Mouse (Mus musculus) megakaryocyte, embryonic 14.5 days (primary cell): Measurements from ENCODE around the gene Ecsit. TPM values are rescaled to one million over a fixed set of nuclear protein-coding genes. Genes with fewer than 3 reads are reported as not detected.

Source experiments
- H3K27me3 ChIP-seq: replicated peaks from 2 replicates; pipeline ENCODE3; 2012; ENCODE audit warnings: inconsistent platforms
- H3K36me3 ChIP-seq: replicated peaks from 2 replicates; pipeline ENCODE3; 2012; ENCODE audit warnings: low read length, inconsistent platforms, mixed read lengths
- H3K4me1 ChIP-seq: 2 replicates; pipeline ENCODE4 v1.6.1; 2012; ENCODE audit warnings: inconsistent platforms
- H3K4me3 ChIP-seq: replicated peaks from 2 replicates; pipeline ENCODE3; 2012; ENCODE audit warnings: moderate library complexity, mild to moderate bottlenecking, inconsistent platforms
- H3K9me3 ChIP-seq: 2 replicates; pipeline ENCODE4 v1.6.1; 2012; ENCODE audit warnings: inconsistent platforms
- FLI1 ChIP-seq: IDR thresholded peaks from 2 replicates; pipeline ENCODE4 v1.6.1; 2012; ENCODE audit warnings: low read length, inconsistent platforms, mixed read lengths
- GATA1 ChIP-seq: IDR thresholded peaks from 3 replicates; pipeline ENCODE4 v1.6.1; 2012; ENCODE audit warnings: mixed read lengths, low read length, inconsistent platforms, borderline replicate concordance
- polyA plus RNA-seq: library from polyadenylated mRNA; stranded (reverse); fragments of >175 nt; gene quantifications from 2 replicates; pipeline ENCODE4 v1.2.3, GENCODE M21; 2012; ENCODE audit warnings: low replicate concordance; ENCODE audit not compliant: insufficient read depth

Ecsit gene
- polyA plus RNA-seq, 1 experiment = 16.8 TPM

DNA sequence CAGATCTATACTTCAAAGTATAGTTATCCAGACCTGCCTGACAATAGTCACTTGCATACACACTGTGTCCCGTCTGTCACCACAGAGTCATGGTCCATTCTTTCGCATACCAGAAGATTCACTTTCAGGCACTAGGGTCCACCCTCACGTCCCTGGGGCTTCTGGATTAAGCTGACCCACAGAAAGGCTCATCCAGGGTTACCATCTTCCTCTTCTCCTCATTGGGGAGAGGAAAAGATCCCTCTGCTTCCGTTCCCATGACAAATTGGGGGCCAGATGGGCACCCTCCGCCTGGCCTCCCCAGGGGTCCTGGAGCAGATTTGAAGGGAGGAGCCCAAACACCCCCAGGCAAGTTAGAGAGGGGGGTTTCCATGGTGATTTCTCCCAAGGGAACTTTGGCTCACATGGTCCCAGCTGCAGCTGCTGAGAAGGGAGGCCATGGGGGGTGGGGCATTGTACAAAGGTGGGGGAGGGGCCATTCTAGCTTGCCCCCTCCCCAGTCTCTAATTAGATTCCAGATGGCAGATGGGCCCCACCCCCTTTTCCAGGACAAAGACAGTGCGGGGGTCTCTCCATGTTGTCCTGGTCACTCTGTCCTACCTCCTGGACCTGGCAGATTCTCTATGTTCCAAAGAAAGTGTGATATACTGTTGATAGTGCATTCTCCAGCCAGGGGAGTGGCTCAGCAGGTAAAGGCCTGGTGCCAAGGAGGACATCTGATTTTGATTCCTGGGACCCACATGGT is 49.8 kb downstream of the Ecsit start:
- Histone ChIP-seq H3K4me3 (no peak overlapping the region), H3K36me3 (no peaks in the 10 kb centered on the region), H3K9me3 (peaks cover 23% of the 10 kb centered on the region), H3K27me3 (peaks cover 49% of the 10 kb centered on the region), H3K4me1 (peaks cover 12% of the 10 kb centered on the region)
- TF ChIP-seq GATA1 (no peak), FLI1 (no peak)

DNA sequence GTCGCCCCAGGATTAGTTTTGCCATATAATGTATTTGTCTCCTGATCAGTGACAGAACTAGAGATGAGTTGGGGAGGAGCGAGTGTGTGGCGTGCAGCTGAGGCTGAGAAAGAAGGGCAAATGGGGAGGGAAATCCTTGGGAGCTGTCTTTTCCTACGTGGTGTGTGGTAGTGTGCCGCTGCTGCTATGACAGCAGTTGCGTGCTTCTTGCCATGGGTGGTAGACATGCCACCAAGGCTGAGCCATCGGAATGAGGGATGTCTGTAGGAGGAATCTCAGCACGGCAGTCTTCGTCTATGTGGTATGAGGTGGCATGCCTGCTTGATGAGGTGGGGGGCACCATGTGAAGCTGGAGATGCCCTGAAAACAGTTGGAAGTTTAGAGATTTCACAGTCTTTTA is 54.9 kb downstream of the Ecsit start:
- Histone ChIP-seq H3K4me3 (no peak overlapping the region), H3K27me3 (peaks cover 58% of the 10 kb centered on the region), H3K36me3 (no peaks in the 10 kb centered on the region), H3K4me1 (peaks cover 12% of the 10 kb centered on the region), H3K9me3 (peaks cover 32% of the 10 kb centered on the region)
- TF ChIP-seq FLI1 (no peak), GATA1 (no peak)

DNA sequence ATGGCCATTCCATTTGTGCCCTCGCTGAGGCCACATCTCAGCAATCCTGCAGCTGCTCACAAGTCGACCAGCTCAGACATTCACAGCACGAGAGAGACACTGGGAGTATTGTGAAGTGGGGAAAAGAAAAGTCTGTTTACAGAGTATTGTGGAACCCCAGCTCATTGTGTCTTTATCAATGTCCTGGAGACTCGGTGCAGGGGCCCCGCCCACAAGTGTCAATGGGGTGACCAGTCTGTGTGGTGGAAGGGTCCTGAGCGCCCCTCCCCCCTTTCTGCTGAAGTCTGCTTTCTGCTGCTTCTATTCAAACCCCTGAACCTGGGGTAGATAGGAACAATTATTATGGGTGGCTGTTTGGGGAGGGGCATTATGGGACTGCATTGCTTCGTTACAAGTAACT is 56.8 kb downstream of the Ecsit start:
- H3K9me3 ChIP-seq = peaks cover 26% of the 10 kb centered on the region
- no peaks in the 10 kb centered on the region for H3K36me3 ChIP-seq
- TF ChIP-seq GATA1 = no peak
- no peak for TF ChIP-seq FLI1
- peaks cover 59% of the 10 kb centered on the region for H3K27me3 ChIP-seq
- no peaks in the 10 kb centered on the region for H3K4me1 ChIP-seq
- no peak overlapping the region for H3K4me3 ChIP-seq

DNA sequence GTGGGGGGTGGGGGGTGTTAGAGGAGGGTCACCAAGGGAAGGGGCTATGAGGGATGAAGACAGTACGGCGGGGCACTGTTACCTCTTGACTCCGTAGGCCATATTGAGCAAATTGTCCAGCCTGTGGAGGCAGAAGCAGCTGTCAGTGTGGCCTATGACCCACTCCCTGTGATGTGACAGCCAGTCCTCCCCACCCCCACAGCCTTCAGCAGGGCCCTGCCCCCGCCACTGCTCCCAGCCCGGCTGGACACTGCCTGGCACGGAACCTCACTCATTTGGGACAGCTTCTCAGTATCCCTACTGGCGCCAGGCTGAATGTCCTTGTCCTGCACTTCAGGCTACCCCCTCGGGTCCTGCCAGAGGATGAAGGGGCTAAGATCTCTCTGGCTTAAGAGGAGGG is 60.6 kb downstream of the Ecsit start:
- TF ChIP-seq FLI1 (no peak), GATA1 (no peak)
- H3K9me3 ChIP-seq = peaks cover 7% of the 10 kb centered on the region
- no peak overlapping the region for H3K4me3 ChIP-seq
- no peaks in the 10 kb centered on the region for H3K4me1 ChIP-seq
- no peaks in the 10 kb centered on the region for H3K36me3 ChIP-seq
- H3K27me3 ChIP-seq = peaks cover 57% of the 10 kb centered on the region

Other genes starting within 250 kb of the Ecsit start
- not detected in 2 replicates for gene Angptl8, start 249.9 kb downstream of the Ecsit start, polyA plus RNA-seq
- 1.1 and 3.0 TPM in 2 replicates for gene Dock6, start 232.8 kb downstream of the Ecsit start, polyA plus RNA-seq
- gene Rab3d, start 167.2 kb downstream of the Ecsit start, polyA plus RNA-seq = 1.7 and 4.9 TPM in 2 replicates
- gene Ccdc159, start 158.0 kb downstream of the Ecsit start, polyA plus RNA-seq = 0.67 and 4.8 TPM in 2 replicates
- gene Tmem205, start 157.9 kb downstream of the Ecsit start, polyA plus RNA-seq = 33.0 and 55.9 TPM in 2 replicates
- gene Plppr2, start 148.4 kb downstream of the Ecsit start, polyA plus RNA-seq = 3.1 and 6.4 TPM in 2 replicates
- gene Swsap1, start 129.7 kb downstream of the Ecsit start, polyA plus RNA-seq = 3.9 and 5.9 TPM in 2 replicates
- 171 and 223 TPM in 2 replicates for gene Epor, start 121.9 kb downstream of the Ecsit start, polyA plus RNA-seq
- gene Rgl3, start 96.0 kb downstream of the Ecsit start, polyA plus RNA-seq = 2.2 and 5.6 TPM in 2 replicates
- 0.18 TPM in 1 of 2 replicates, not detected in the other for gene Ccdc151, start 82.8 kb downstream of the Ecsit start, polyA plus RNA-seq
- gene Prkcsh, start 82.6 kb downstream of the Ecsit start, polyA plus RNA-seq = 194 and 215 TPM in 2 replicates
- 0.21 TPM in 1 of 2 replicates, not detected in the other for gene Elavl3, start 33.4 kb downstream of the Ecsit start, polyA plus RNA-seq
- gene Gm49318, start 14.2 kb downstream of the Ecsit start, polyA plus RNA-seq = not detected in 2 replicates
- 10.8 and 17.6 TPM in 2 replicates for gene Zfp653, start 14.1 kb downstream of the Ecsit start, polyA plus RNA-seq
- gene Cnn1, start 13.8 kb upstream of the Ecsit start, polyA plus RNA-seq = not detected in 2 replicates
- gene Elof1, start 31.7 kb upstream of the Ecsit start, polyA plus RNA-seq = 75.4 and 147 TPM in 2 replicates
- 7.4 and 23.8 TPM in 2 replicates for gene Acp5, start 50.3 kb upstream of the Ecsit start, polyA plus RNA-seq
- gene Pigyl, start 71.4 kb upstream of the Ecsit start, polyA plus RNA-seq = 28.4 TPM in 1 of 2 replicates, not detected in the other
- not detected in 2 replicates for gene Zfp872, start 102.7 kb upstream of the Ecsit start, polyA plus RNA-seq
- gene Zfp809, start 140.3 kb upstream of the Ecsit start, polyA plus RNA-seq = 2.1 and 3.1 TPM in 2 replicates
- gene Zfp599, start 174.5 kb upstream of the Ecsit start, polyA plus RNA-seq = 0.18 TPM in 1 of 2 replicates, not detected in the other
- 1.2 TPM in 1 of 2 replicates, not detected in the other for gene Zfp810, start 222.2 kb upstream of the Ecsit start, polyA plus RNA-seq